12 mouse cellular contexts compared by ENCODE assay signal in genomic region chr15:103388556-103389145, GRCm38 (mm10). TPM values are rescaled to one million over a fixed set of nuclear protein-coding genes. Genes with fewer than 3 reads are reported as not detected.
DNase-seq lines count a peak whose midpoint lies in the region; TF ChIP-seq lines count a peak whose summit lies in the region.
"Had no signal": no experiment of that assay in that cellular context is flagged by ENCODE, and none has a peak within 500 bp of the region (broad histone marks: within the 10 kb centered on the region; RNA-seq: fewer than 3 reads in every experiment).

No protein-coding gene starts in this region.

- no peak overlapping the region for H3K27ac ChIP-seq in left cerebral cortex, adult 2 months
- H3K27ac ChIP-seq in thymus, adult 2 months (ENCODE audit: control insufficient read depth, insufficient read depth, low read length): no peak overlapping the region

- peak; percentile 36 to 46 for DNase-seq in cerebellum, postnatal 14 days
- no peak for DNase-seq in cerebellum, adult 11-12 months
- no peak for DNase-seq in left cerebral cortex, adult 2 months (ENCODE audit: extremely low spot score in 1 of 2, low spot score in 2 of 2)
- DNase-seq in left cerebral cortex, adult 9 months (ENCODE audit: low spot score in 2 of 2): no peak
- DNase-seq in brain, adult 2 months (ENCODE audit: low read depth, low spot score): peak; percentile 45
- DNase-seq in mesoderm, embryonic 11.5 days (ENCODE audit: low read depth, low spot score): peak; percentile 32
- no peak for DNase-seq in gastrocnemius, postnatal 4 days (ENCODE audit: low spot score in 2 of 2)
- no peak for DNase-seq in thymus, adult 2 months
- DNase-seq: cerebellum, adult 9-11 months had no signal

- no peaks in the 10 kb centered on the region for H3K36me3 ChIP-seq in thymus, adult 2 months (ENCODE audit: control insufficient read depth, insufficient read depth, low read length)

- peak; percentile 70 for TF ChIP-seq CTCF in left cerebral cortex, adult 2 months (IDR thresholded peaks at IDR 0.05)
- TF ChIP-seq CTCF in thymus, adult 2 months (IDR thresholded peaks at IDR 0.05; ENCODE audit: borderline replicate concordance, control insufficient read depth, extremely low read depth, insufficient read depth, low read length, poor library complexity): no peak

- no peaks in the 10 kb centered on the region for H3K4me1 ChIP-seq in thymus, adult 2 months (replicated peaks; ENCODE audit: control insufficient read depth, insufficient read depth, low read length)

- no peak for TF ChIP-seq POLR2A in thymus, adult 2 months (IDR thresholded peaks at IDR 0.05; ENCODE audit: control insufficient read depth, extremely low read depth, insufficient read depth, low read length, poor library complexity)

- H3K4me3 ChIP-seq in left cerebral cortex, adult 2 months: no peak overlapping the region
- no peak overlapping the region for H3K4me3 ChIP-seq in thymus, adult 2 months (ENCODE audit: control insufficient read depth, insufficient read depth, low read length)

- intact Hi-C loops in left cerebral cortex, adult 2 months (cut with DNase I): loop anchor here (1.0 kb wide), 2 partner anchors 35 to 41 kb away; no protein-coding TSS in a partner anchor

- 48% methylated on average over 4 of the region's 4 CpGs for WGBS in thymus, adult 2 months

- H3K27me3 ChIP-seq in thymus, adult 2 months (ENCODE audit: control insufficient read depth, insufficient read depth, low read length): no peaks in the 10 kb centered on the region

RNA-seq across cellular contexts. Expression of gene Itga5, which starts 22.1 kb away (rescaled TPM):
- 1 to 10 TPM; 2.6 to 3.0 TPM for total RNA-seq in left cerebral cortex, adult 2 months (2021)
- 10 to 100 TPM; 65.8 to 68.1 TPM for total RNA-seq in gastrocnemius, postnatal 4 days (2021)
- polyA plus RNA-seq in thymus, adult 2 months (2012; rRNA removed): 20.2 and 20.7 TPM in 2 replicates

RNA-seq across cellular contexts. Expression of gene Gtsf1, which starts 41.6 kb away (rescaled TPM):
- total RNA-seq in left cerebral cortex, adult 2 months (2021): not detected
- not detected for total RNA-seq in gastrocnemius, postnatal 4 days (2021)
- not detected in 2 replicates for polyA plus RNA-seq in thymus, adult 2 months (2012; rRNA removed)
- total RNA-seq: gastrocnemius, adult 18-20 months had no signal
- polyA plus RNA-seq: neural tube, embryonic 14.5 days had no signal

RNA-seq across cellular contexts. Expression of gene Zfp385a, which starts 48.8 kb away (rescaled TPM):
- total RNA-seq in left cerebral cortex, adult 2 months (2021): 10 to 100 TPM; 66.1 to 77.5 TPM
- 10 to 100 TPM; 62.1 to 70.0 TPM for total RNA-seq in gastrocnemius, postnatal 4 days (2021)
- 18.6 and 20.7 TPM in 2 replicates for polyA plus RNA-seq in thymus, adult 2 months (2012; rRNA removed)

RNA-seq across cellular contexts. Expression of gene Gtsf2, which starts 59.6 kb away (rescaled TPM):
- total RNA-seq in left cerebral cortex, adult 2 months (2021): not detected
- not detected for total RNA-seq in gastrocnemius, postnatal 4 days (2021)
- polyA plus RNA-seq in thymus, adult 2 months (2012; rRNA removed): not detected in 2 replicates
- total RNA-seq: gastrocnemius, adult 18-20 months; left cerebral cortex, postnatal 14 days had no signal
- polyA plus RNA-seq: neural tube, embryonic 14.5 days had no signal

Comparison
In these comparisons a context has a peak if more than half of its experiments do, and no peak if none do; other contexts are left out.
1. DNase-seq: peak in cerebellum, postnatal 14 days (2 of 2), brain, adult 2 months (single experiment) and mesoderm, embryonic 11.5 days (single experiment); none in cerebellum, adult 11-12 months (single experiment), left cerebral cortex, adult 2 months (0 of 2), left cerebral cortex, adult 9 months (0 of 2), gastrocnemius, postnatal 4 days (0 of 2) and thymus, adult 2 months (single experiment).
2. RNA of gene Itga5, which starts 22.1 kb away (total RNA-seq): 65.8 to 68.1 TPM in gastrocnemius, postnatal 4 days; 2.6 to 3.0 TPM in left cerebral cortex, adult 2 months; every median in the first group is over 10 times any median in the second.